Mouse (Mus musculus) MN1 (cell line): Measurements from ENCODE around the gene Gcc2.
"Not testable (repeated sequence)": the region's sequence is repeated elsewhere in the genome, so short reads cannot be mapped to it uniquely, and the experiment has no call there.

Experiments
- DNase-seq: peaks from one replicate; pipeline ENCODE4 v3.0.0-alpha.2; 2016; ENCODE audit warnings: low spot score

Gene Gcc2

GRCm38 (mm10) chr10:58255213-58255892 lies at the start of gene Gcc2:
Gene Gcc2 (plus strand): TSS chr10:58255497.
- DNase-seq, result peak; percentile 99

GRCm38 (mm10) chr10:58205986-58206385 lies 49.3 kb upstream of the Gcc2 start:
- no peak for DNase-seq

- DNase-seq, result no peak
Observed at GRCm38 (mm10) chr10:58206639-58207404, 48.5 kb upstream of the Gcc2 start.

DNA sequence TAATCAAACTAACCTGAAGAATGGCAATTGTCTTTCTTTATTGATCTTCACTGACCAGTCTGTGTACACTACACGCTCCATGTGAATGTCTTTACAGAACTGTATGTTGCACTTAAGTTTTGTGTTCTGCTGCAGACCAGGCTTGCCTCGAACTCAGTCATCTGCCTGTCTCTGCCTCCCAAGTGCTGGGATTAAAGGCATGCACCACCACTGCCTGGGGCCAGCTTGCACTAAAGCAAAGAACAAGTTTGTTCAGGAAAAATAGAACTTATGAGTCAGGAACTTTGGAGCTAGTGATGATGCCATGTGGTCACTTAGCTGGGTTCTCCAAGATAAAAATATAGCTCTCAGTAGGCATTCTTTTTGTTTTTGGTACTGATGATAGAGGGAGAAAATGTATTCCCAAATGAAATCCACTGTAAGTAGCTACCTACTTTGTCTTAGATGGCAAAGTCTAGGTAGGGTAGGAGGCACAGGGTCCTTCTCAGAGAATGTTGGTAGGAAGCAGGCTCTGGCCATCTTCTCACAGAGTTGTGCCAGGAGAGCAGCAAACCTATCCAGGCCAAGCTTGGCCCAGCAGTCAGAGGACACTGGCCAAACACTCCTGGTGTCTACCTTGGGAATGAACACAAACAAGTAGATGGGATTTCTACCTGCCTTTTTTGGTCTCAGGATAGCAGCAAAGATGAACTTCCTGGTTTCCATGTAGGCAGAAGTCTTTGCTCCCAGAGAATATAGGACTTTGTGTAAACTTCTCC lies 45.4 kb upstream of the Gcc2 start:
- DNase-seq, result no peak

DNA sequence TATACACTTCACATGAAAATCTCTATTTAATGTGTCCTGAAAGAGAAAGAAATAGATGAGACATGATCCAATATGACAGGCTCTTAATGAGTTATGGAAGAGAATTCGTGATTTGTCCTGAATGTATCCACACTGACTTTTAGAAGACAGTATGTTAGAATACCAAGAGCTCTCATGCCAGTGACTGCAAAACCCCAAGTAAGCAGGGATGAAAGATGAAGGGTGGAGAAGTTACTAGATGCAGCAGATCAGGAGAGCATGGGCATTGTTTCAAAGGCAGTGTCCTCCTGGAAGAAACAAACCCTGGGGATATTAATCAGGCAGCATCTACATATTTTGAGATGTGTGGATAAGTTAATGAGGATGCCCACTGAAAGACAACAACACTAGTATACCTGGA lies 44.8 kb upstream of the Gcc2 start:
- no peak for DNase-seq

DNA sequence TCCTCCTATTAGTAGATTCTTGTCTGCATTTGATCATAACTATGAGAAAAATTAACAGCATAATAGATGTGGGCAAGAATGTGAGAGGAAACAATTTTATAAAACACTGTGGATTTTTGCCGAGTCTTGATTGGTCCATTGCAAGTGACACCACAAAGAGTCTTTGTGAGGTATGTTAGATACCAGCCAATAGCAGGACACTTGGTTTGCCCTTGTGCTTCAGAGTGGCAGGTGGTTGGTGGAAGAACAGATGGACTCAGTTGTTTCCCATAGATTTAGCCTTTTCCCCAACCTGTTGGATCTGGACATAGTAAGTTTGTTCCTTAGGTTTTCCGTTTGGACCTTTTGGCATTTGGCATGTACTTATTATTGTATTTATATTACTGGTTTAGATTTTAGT lies 44.1 kb upstream of the Gcc2 start:
- DNase-seq, result no peak

GRCm38 (mm10) chr10:58212230-58212629 lies 43.1 kb upstream of the Gcc2 start:
- no peak for DNase-seq

DNA sequence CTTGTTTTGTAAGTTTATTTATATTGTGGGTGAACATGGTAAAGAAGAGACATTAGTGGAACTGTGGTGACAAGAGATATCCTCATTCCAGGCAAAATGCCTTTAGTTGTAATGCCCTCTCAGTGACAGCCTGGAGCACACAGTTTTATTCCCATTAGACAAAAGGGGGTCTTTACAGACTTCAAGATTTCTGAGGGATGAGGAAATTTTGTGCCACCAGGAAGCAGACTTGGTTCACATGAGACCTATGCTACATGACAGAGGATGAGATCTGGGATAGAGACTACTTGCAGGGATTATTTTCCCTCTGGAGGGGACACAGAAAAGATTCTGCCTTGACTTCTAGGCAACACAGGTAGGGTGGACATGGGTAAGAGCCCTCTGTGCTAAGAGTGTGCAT lies 40.8 kb upstream of the Gcc2 start:
- no peak for DNase-seq

GRCm38 (mm10) chr10:58214934-58215333 lies 40.4 kb upstream of the Gcc2 start:
- no peak for DNase-seq

- DNase-seq, result no peak
Observed at GRCm38 (mm10) chr10:58215353-58215752, 39.9 kb upstream of the Gcc2 start.

DNA sequence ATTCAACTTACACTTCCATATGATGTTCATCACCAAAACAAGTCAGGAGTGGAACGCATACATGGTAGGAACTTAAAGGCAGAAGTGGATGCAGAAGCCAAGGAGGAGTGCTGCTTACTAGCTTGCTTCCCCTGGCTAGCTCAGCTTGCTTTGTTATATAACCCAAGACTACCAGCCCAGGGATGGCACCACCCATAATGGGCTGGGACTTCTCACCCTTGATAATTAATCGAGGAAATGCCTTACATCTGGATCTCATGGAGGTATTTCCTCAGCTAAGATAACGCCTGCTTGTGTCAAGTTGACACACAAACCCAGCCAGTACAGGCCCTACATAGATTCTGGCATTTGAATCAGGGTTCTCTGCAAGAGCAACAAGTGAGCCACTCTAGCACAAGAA lies 37.9 kb upstream of the Gcc2 start:
- DNase-seq, result no peak

GRCm38 (mm10) chr10:58220726-58221125 lies 34.6 kb upstream of the Gcc2 start:
- no peak for DNase-seq

- DNase-seq, result not testable (repeated sequence)
Observed at GRCm38 (mm10) chr10:58221571-58221970, 33.7 kb upstream of the Gcc2 start.

DNA sequence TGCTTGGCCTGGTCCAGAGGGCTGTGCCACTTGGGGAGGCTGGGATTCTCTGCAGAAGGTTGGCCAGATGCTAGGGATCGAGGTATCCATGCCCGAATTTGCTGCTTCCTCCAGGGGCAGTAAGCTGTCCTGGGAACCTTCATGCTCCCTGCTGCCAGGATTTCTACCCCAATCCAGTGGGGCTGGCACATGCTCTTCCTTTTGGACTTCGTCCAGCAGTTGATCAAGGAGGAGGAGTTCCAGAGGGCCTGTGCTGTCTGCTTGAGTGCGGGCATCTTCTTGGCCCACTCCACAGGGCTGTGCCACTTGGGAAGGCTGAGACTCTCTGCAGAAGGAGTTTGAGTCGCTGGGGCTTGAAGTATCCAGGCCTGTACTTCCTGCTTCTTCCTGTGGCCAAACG lies 32.1 kb upstream of the Gcc2 start:
- not testable (repeated sequence) for DNase-seq

GRCm38 (mm10) chr10:58223972-58224805 lies 31.1 kb upstream of the Gcc2 start:
- DNase-seq, result peak; percentile 63

DNA sequence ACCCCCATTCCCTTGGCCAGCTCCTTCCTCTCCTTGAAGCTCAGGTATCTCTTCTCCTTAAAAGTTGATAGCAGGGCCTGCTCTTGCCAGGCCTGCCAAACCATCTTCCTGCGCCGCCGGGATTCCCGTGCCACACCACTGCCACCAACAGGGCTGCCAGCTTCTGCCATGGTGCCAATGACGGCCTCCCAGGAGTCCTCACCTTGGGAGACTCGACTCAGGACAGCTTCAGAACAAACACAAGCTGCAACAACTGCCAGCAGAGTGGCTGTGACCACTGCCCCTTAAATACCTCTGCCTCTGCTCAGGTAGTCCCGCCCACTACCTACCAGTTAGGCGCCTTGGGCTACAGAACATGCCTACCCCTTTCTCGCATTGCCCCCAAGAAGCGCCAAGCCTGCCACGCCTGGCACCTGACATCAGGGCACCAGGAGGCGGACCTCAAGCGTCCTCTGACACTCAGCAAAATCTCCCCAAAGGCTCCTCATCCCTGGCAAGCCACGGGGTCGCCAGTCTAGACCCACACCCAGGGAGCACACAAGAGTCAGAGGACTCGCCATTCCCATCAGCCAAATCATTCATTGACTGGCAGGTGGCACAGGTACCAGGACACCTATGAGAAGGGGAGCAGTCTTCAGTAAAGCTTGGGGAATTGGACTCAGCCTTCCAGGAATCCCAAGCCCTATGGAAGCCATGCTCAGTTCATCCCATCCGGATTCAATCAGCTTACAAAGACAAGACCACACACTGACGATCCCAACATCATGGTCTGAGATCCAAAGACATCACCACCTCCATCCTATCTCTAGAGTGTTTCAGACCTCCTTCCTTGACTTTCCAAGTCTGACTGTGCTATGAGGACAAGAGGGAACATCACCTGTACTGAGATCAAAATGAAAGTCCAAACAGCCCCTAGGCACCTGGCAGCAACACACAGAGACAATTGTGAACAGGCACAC lies 30.2 kb upstream of the Gcc2 start, which contains the start of gene AW822073:
Gene AW822073, minus strand, starts transcription at position 104 of the 959 bp plus-strand sequence.
- peak; percentile 50 for DNase-seq

GRCm38 (mm10) chr10:58226357-58226756 lies 28.9 kb upstream of the Gcc2 start:
- peak; percentile 67 for DNase-seq

DNA sequence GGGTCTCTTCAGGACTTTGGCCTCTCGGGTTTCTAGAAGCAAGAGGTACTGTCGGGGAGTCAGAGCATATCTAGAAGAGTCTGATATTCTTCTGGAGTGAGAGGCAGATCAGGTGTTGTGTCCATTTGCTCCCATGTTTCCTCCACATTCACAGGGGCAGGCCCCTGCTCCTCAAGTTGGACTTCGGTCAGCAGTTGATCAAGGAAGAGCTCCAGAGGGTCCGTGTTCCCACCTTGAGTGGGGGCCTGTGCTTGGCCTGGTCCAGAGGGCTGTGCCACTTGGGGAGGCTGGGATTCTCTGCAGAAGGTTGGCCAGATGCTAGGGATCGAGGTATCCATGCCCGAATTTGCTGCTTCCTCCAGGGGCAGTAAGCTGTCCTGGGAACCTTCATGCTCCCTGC lies 27.5 kb upstream of the Gcc2 start:
- not testable (repeated sequence) for DNase-seq

DNA sequence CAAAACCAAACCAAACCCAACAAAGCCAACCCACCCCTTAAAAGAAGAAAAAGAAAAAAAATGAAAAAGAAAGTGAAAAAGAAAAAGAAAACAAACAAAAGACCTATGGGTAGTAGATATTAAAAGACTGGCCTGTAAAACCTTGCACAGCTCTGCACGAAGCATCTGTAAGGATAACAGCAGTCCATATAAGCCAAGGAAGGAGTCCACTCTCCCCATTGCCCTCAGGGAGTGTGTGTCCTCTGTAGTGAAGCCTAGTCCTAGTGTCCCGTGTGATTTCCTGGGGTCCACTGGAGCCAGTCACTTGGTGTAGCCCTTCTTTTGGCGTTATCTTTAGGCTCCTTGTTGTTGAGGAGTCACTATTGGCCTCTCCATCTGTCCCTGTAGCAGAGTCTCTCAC lies 25.3 kb upstream of the Gcc2 start:
- not testable (repeated sequence) for DNase-seq

DNA sequence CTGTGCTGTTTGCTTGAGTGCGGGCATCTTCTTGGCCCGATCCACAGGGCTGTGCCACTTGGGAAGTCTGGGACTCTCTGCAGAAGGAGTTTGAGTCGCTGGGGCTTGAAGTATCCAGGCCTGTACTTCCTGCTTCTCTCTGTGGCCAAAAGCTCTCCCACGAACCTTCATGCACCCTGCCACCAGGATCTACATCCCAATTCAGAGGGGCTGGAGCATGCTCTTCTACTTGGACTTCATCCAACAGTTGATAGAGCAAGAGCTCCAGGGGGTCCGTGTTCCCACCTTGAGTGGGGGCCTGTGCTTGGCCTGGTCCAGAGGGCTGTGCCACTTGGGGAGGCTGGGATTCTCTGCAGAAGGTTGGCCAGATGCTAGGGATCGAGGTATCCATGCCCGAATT lies 24.2 kb upstream of the Gcc2 start:
- DNase-seq, result peak; percentile 53
